Comparison of ENCODE assay signal across 10 mouse cellular contexts in genomic region chr17:27048445-27049239, GRCm38 (mm10). TPM values are rescaled to one million over a fixed set of nuclear protein-coding genes. Genes with fewer than 3 reads are reported as not detected.
DNase-seq lines count a peak whose midpoint lies in the region; ATAC-seq and TF ChIP-seq lines count a peak whose summit lies in the region.
"Had no signal": no experiment of that assay in that cellular context is flagged by ENCODE, and none has a peak within 500 bp of the region (broad histone marks: within the 10 kb centered on the region; RNA-seq: fewer than 3 reads in every experiment).

No protein-coding gene starts in this region.

- peaks cover 5% of the 10 kb centered on the region for H3K4me1 ChIP-seq in kidney, postnatal 0 days (replicated peaks; ENCODE audit: insufficient read depth, low read length)
- peaks cover 5 to 12% of the 10 kb centered on the region in 2 experiments; a peak in 3 of 4 replicates for H3K4me1 ChIP-seq in heart, embryonic 14.5 days (ENCODE audit: control insufficient read depth in 2 of 2, insufficient read depth in 2 of 2, low read length in 2 of 2)

- no peaks in the 10 kb centered on the region for H3K36me3 ChIP-seq in kidney, postnatal 0 days (ENCODE audit: insufficient read depth, low read length)
- H3K36me3 ChIP-seq in heart, embryonic 14.5 days (ENCODE audit: control insufficient read depth, insufficient read depth, low read length) = no peaks in the 10 kb centered on the region
- H3K36me3 ChIP-seq: liver, embryonic 13.5 days had no signal

- peak overlapping the region; percentile 78 for H3K27ac ChIP-seq in kidney, postnatal 0 days
- H3K27ac ChIP-seq in heart, embryonic 14.5 days (replicated peaks in 1 of 2; ENCODE audit: control insufficient read depth in 1 of 2, insufficient read depth in 1 of 2, low read depth in 2 of 2, low read length in 2 of 2) = peak overlapping the region; percentile 54 to 66
- H3K27ac ChIP-seq: liver, embryonic 13.5 days had no signal

- H3K9ac ChIP-seq in kidney, postnatal 0 days (ENCODE audit: low read depth, low read length) = 0 out of 2 replicates have a peak overlapping the region, but pooled peaks have one; percentile 31
- no peak overlapping the region; the same call in 1 of the 2 replicates for H3K9ac ChIP-seq in heart, embryonic 14.5 days (ENCODE audit: low read length)
- H3K9ac ChIP-seq: liver, embryonic 13.5 days had no signal

- no peak overlapping the region for H3K4me3 ChIP-seq in kidney, postnatal 0 days (replicated peaks; ENCODE audit: low read depth, low read length)
- H3K4me3 ChIP-seq in heart, embryonic 14.5 days (ENCODE audit: control insufficient read depth in 1 of 2, insufficient read depth in 1 of 2, low read depth in 1 of 2, low read length in 2 of 2) = no peak overlapping the region
- H3K4me3 ChIP-seq: liver, embryonic 13.5 days had no signal

- H3K4me2 ChIP-seq in kidney, postnatal 0 days (ENCODE audit: low read length) = no peak overlapping the region
- H3K4me2 ChIP-seq in heart, embryonic 14.5 days (ENCODE audit: low read length) = no peak overlapping the region
- H3K4me2 ChIP-seq: liver, embryonic 13.5 days had no signal

- H3K27me3 ChIP-seq in kidney, postnatal 0 days (ENCODE audit: insufficient read depth, low read length) = no peaks in the 10 kb centered on the region
- no peaks in the 10 kb centered on the region for H3K27me3 ChIP-seq in heart, embryonic 14.5 days (ENCODE audit: control insufficient read depth, insufficient read depth, low read length)
- H3K27me3 ChIP-seq: liver, embryonic 13.5 days had no signal

- WGBS in kidney, postnatal 0 days = 36% methylated on average over 14 of the region's 14 CpGs
- 52% methylated on average over 14 of the region's 14 CpGs for WGBS in heart, embryonic 14.5 days

- H3K9me3 ChIP-seq in kidney, postnatal 0 days (replicated peaks; ENCODE audit: low read length) = no peaks in the 10 kb centered on the region
- H3K9me3 ChIP-seq in heart, embryonic 14.5 days (ENCODE audit: control insufficient read depth, low read length) = no peaks in the 10 kb centered on the region
- H3K9me3 ChIP-seq: liver, embryonic 13.5 days had no signal

- DNase-seq in kidney, postnatal 0 days (ENCODE audit: low spot score) = peak; percentile 69
- no peak for DNase-seq in kidney, postnatal 14 days
- DNase-seq in ZHBTc4 (ENCODE audit: low read depth, low spot score) = peak; percentile 54
- DNase-seq in lung, postnatal 10 days = peak; percentile 47
- DNase-seq in cerebellum, adult 8-10 months = no peak
- DNase-seq in left cerebral cortex, adult 18-20 months (ENCODE audit: low spot score in 2 of 2) = no peak
- DNase-seq in layer of hippocampus, adult 18-20 months (ENCODE audit: low spot score in 2 of 2) = no peak
- DNase-seq: cerebellum, adult 11 months; liver, embryonic 13.5 days had no signal

- no peak for ATAC-seq in kidney, postnatal 0 days (replicated peaks; ENCODE audit: low FRiP score, low read depth)
- ATAC-seq in heart, embryonic 14.5 days (ENCODE audit: insufficient number of reproducible peaks, insufficient read depth, low FRiP score, low read depth) = no peak

- no peak for TF ChIP-seq CTCF in kidney, postnatal 0 days (IDR thresholded peaks at IDR 0.05; ENCODE audit: low read depth)

RNA-seq across cellular contexts. Expression of gene Itpr3, which starts 8.5 kb away (rescaled TPM):
- polyA plus RNA-seq in kidney, postnatal 0 days (2015; fragmentation: Nextera tagmentation; extraction: Ambion mirVana) = 4.1 and 4.2 TPM in 2 replicates
- polyA plus RNA-seq in heart, embryonic 14.5 days (2014; fragmentation: Nextera tagmentation; extraction: Ambion mirVana) = 1.7 TPM in 2 replicates
- total RNA-seq in left cerebral cortex, adult 18-20 months (2021) = 1 to 10 TPM; 2.8 to 3.0 TPM
- total RNA-seq in layer of hippocampus, adult 18-20 months (2021) = 1 to 10 TPM; 2.1 to 2.4 TPM

RNA-seq across cellular contexts. Expression of gene Bak1, which starts 19.8 kb away (rescaled TPM):
- 6.3 and 6.7 TPM in 2 replicates for polyA plus RNA-seq in kidney, postnatal 0 days (2015; fragmentation: Nextera tagmentation; extraction: Ambion mirVana)
- polyA plus RNA-seq in heart, embryonic 14.5 days (2014; fragmentation: Nextera tagmentation; extraction: Ambion mirVana) = 8.2 and 10.5 TPM in 2 replicates
- 10 to 100 TPM; 12.0 to 13.0 TPM for total RNA-seq in left cerebral cortex, adult 18-20 months (2021)
- total RNA-seq in layer of hippocampus, adult 18-20 months (2021) = 10 to 100 TPM; 12.1 to 12.9 TPM

Comparison
In these comparisons a context has a peak if more than half of its experiments do, and no peak if none do; other contexts are left out.
1. DNase-seq: peak in kidney, postnatal 0 days (single experiment), ZHBTc4 (single experiment) and lung, postnatal 10 days (single experiment); none in kidney, postnatal 14 days (single experiment), cerebellum, adult 8-10 months (single experiment), left cerebral cortex, adult 18-20 months (0 of 2) and layer of hippocampus, adult 18-20 months (0 of 2).